Mouse (Mus musculus) frontal cortex, postnatal 36 days (tissue): ENCODE measurements around the gene Ift122.
"Not testable (repeated sequence)": the region's sequence is repeated elsewhere in the genome, so short reads cannot be mapped to it uniquely, and the experiment has no call there.

Experiments used
- DNase-seq, 2 experiments: peaks; one replicate each; pipeline ENCODE4 v3.0.0; 2022; ENCODE audit warnings: low spot score in 2 of 2

Ift122 gene

GRCm38 (mm10) chr6:115853091-115853813, at the start of gene Ift122, which contains the start of gene Mbd4:
Gene Ift122 (plus strand): TSS chr6:115853470.
Gene Mbd4 (minus strand): TSS chr6:115853371.
- DNase-seq, result peak; percentile 98 to 99

GRCm38 (mm10) chr6:115803541-115804382, 49.5 kb upstream of the Ift122 start:
- peak; percentile 65 to 84 for DNase-seq

GRCm38 (mm10) chr6:115804432-115805192, 48.7 kb upstream of the Ift122 start:
- DNase-seq, result no peak

- no peak for DNase-seq
Observed at GRCm38 (mm10) chr6:115807464-115808195, 45.6 kb upstream of the Ift122 start.

GRCm38 (mm10) chr6:115808196-115808487, 45.1 kb upstream of the Ift122 start:
- DNase-seq, result no peak

- peak; percentile 87 to 92 for DNase-seq
Observed at GRCm38 (mm10) chr6:115808488-115809231, 44.6 kb upstream of the Ift122 start, which contains the start of gene Rpl32. Gene Rpl32 (minus strand): TSS chr6:115808747.

- DNase-seq, result no peak
Observed at GRCm38 (mm10) chr6:115811606-115812005, 41.7 kb upstream of the Ift122 start.

GRCm38 (mm10) chr6:115814104-115814503, 39.2 kb upstream of the Ift122 start:
- DNase-seq, result peak; percentile 37 to 63

- DNase-seq, result no peak
Observed at GRCm38 (mm10) chr6:115815041-115815440, 38.2 kb upstream of the Ift122 start.

GRCm38 (mm10) chr6:115818129-115818528, 35.1 kb upstream of the Ift122 start:
- no peak for DNase-seq

- DNase-seq, result no peak
Observed at GRCm38 (mm10) chr6:115821216-115821993, 31.9 kb upstream of the Ift122 start.

GRCm38 (mm10) chr6:115823850-115824464, 29.3 kb upstream of the Ift122 start:
- not testable (repeated sequence) for DNase-seq

- no peak for DNase-seq
Observed at GRCm38 (mm10) chr6:115830779-115831601, 22.3 kb upstream of the Ift122 start.

- DNase-seq, result no peak
Observed at GRCm38 (mm10) chr6:115832152-115832850, 21.0 kb upstream of the Ift122 start.

- DNase-seq, result no peak
Observed at GRCm38 (mm10) chr6:115833861-115834260, 19.4 kb upstream of the Ift122 start.

- DNase-seq, result peak; percentile 56 to 83
Observed at GRCm38 (mm10) chr6:115838161-115838597, 15.1 kb upstream of the Ift122 start, which contains the start of gene Efcab12. Gene Efcab12 (minus strand): TSS chr6:115838412.

GRCm38 (mm10) chr6:115838745-115839144, 14.5 kb upstream of the Ift122 start:
- no peak for DNase-seq

- no peak for DNase-seq
Observed at GRCm38 (mm10) chr6:115845006-115845405, 8.3 kb upstream of the Ift122 start.
